Mouse (Mus musculus) liver, embryonic 14.5 days (tissue): ENCODE results near the gene Smim24.

ENCODE experiments used
- CTCF ChIP-seq: IDR thresholded peaks from 2 replicates; pipeline ENCODE4 v1.5.1; 2016; ENCODE audit warnings: antibody characterized with exemption, low read depth, control low read depth
- EP300 ChIP-seq: IDR thresholded peaks from 2 replicates; pipeline ENCODE4 v1.6.1; 2016; ENCODE audit warnings: antibody characterized with exemption, low read depth

- TF ChIP-seq CTCF (no peak), EP300 (no peak)
Measured at GRCm38 (mm10) chr10:81393456-81394063, 709 bp downstream of the Smim24 start.
